Mouse (Mus musculus): Measurements from ENCODE around the gene Fbxl2. TPM values are rescaled to one million over a fixed set of nuclear protein-coding genes. Genes with fewer than 3 reads are reported as not detected.

The Fbxl2 gene
- polyA plus RNA-seq, 1 experiment from 2014 or later, result 7.7 TPM

DNA sequence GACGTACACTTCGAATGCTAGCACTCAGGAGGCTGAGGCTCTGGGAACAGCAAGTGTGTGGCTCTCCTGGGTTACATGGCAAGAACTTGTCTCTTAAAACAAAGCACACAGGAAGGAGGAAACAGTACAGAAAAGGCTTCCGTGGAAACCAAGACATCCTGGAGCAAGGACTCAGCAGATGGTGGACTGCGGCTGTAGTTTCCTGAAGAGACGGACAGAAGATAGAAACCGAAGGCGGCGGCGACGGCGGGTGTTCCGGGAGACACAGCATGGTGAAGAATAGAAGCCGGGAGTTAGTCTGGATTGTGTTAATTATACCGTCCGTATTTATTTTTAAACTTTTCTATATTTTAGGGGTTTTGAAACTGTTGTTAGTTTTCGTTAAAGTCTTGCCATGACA lies 4.8 kb upstream of the Fbxl2 start:
- H3K27me3 ChIP-seq, result peaks cover 9% of the 10 kb centered on the region
- H3K4me1 ChIP-seq, result no peaks in the 10 kb centered on the region
- H3K36me3 ChIP-seq, result no peaks in the 10 kb centered on the region
- no peak overlapping the region for H3K9ac ChIP-seq
- no peak for ATAC-seq (ENCODE audit: low FRiP score, low read depth)
- H3K4me3 ChIP-seq, result no peak overlapping the region
- no peak overlapping the region for H3K4me2 ChIP-seq (replicated peaks)
- no peak overlapping the region for H3K27ac ChIP-seq
- no peaks in the 10 kb centered on the region for H3K9me3 ChIP-seq
- 89% methylated on average over 16 of the region's 16 CpGs for WGBS

DNA sequence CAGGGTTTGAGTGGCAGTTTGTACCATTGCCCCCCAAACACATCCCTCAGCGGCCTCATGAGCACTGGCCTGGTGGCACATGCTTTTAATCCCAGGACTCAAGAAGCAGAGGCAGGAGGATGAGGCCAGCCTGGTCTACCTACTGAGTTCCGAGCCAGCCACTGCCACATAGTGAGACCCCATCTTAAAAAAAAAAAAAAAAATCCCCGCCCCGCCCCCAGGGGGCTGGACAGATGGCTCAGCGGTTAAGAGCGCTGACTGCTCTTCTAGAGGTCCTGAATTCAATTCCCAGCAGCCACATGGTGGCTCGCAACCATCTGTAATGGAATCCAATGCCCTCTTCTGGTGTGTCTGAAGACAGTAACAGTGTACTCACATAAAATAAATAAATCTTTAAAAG lies 4.1 kb upstream of the Fbxl2 start:
- H3K4me2 ChIP-seq (replicated peaks), result no peak overlapping the region
- ATAC-seq (ENCODE audit: low FRiP score, low read depth), result no peak
- H3K4me3 ChIP-seq, result no peak overlapping the region
- H3K9ac ChIP-seq, result no peak overlapping the region
- no peaks in the 10 kb centered on the region for H3K36me3 ChIP-seq
- no peak overlapping the region for H3K27ac ChIP-seq
- no peaks in the 10 kb centered on the region for H3K4me1 ChIP-seq
- H3K27me3 ChIP-seq, result peaks cover 2% of the 10 kb centered on the region
- 82% methylated on average over 7 of the region's 7 CpGs for WGBS
- no peaks in the 10 kb centered on the region for H3K9me3 ChIP-seq

DNA sequence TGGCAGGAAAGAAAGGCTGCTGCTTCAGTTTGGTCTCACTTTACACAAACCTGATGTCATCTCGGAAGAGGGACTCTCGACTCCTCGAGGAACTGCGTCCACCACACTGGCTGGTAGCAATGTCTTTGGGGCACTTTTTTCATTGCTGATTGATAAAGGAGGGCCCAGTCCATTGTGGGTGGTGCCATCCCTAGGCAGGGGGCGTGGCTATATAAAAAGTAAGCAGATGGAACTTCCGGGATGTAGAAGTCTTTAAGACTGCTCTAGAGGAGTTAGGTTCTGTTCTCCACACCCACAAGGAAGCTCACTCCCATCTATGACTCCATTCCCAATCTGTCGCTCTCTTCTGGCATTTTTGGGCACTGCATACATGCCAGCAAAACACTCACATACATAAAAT lies 685 bp upstream of the Fbxl2 start:
- Histone ChIP-seq H3K27ac (no peak overlapping the region), H3K4me1 (no peaks in the 10 kb centered on the region), H3K27me3 (no peaks in the 10 kb centered on the region; the same call in 1 of the 2 replicates), H3K9me3 (no peaks in the 10 kb centered on the region), H3K4me3 (no peak overlapping the region), H3K9ac (no peak overlapping the region), H3K36me3 (no peaks in the 10 kb centered on the region), H3K4me2 (replicated peaks) (no peak overlapping the region)
- no peak for ATAC-seq (ENCODE audit: low FRiP score, low read depth)
- WGBS, result 86% methylated on average over 7 of the region's 7 CpGs

DNA sequence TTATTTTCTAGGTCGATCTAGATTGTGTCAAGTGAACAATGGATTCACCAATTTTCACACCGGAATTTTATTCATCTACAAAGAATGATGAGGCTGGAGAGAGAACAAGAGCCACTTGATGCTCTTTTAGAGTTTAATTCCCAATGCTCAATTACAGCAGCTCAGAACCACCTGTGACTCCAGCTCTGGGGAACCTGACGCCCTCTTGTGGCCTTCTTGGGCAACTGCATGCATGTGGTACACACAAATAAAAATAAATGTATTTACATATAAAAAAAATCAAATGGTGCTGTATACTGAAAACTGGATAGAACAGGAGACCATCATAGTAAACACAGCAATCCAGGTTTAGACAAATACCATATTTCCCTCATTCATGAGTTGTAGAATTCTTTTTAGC lies 1.5 kb downstream of the Fbxl2 start:
- no peak overlapping the region for H3K27ac ChIP-seq
- ATAC-seq (ENCODE audit: low FRiP score, low read depth), result no peak
- H3K27me3 ChIP-seq, result no peaks in the 10 kb centered on the region; the same call in 1 of the 2 replicates
- 55% methylated on average over 3 of the region's 3 CpGs for WGBS
- H3K4me3 ChIP-seq, result no peak overlapping the region
- H3K9ac ChIP-seq, result no peak overlapping the region
- H3K4me1 ChIP-seq, result 0 out of 2 replicates have a peak, but pooled peaks cover 3% of the 10 kb centered on the region
- no peaks in the 10 kb centered on the region for H3K9me3 ChIP-seq
- no peak overlapping the region for H3K4me2 ChIP-seq (replicated peaks)
- no peaks in the 10 kb centered on the region for H3K36me3 ChIP-seq

DNA sequence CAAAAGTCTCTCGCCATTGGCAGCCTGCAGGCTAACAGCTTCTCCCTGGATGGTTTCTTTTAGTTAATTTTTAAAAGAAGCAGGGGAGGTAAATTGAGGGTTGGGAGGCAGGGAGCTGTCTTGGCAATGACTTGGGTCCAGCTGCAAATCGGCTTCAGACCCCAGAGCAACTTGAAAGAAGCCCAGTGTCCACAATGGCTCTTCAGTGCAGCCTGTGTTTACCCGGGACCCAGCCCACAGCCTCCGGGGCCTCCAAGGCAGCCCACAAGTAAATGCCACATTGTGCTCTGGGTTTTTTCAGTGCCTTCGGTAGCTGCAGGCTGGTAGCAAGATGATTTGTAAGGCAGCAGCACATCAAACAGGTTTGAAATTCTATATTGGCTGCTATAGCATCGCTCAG lies 3.5 kb downstream of the Fbxl2 start:
- Histone ChIP-seq H3K36me3 (no peaks in the 10 kb centered on the region), H3K4me1 (0 out of 2 replicates have a peak, but pooled peaks cover 3% of the 10 kb centered on the region), H3K9me3 (no peaks in the 10 kb centered on the region), H3K4me2 (replicated peaks) (0 out of 2 replicates have a peak overlapping the region, but pooled peaks have one; percentile 19), H3K27ac (peak overlapping the region; percentile 69; the same call in 1 of the 2 replicates), H3K9ac (no peak overlapping the region), H3K4me3 (no peak overlapping the region), H3K27me3 (no peaks in the 10 kb centered on the region; the same call in 1 of the 2 replicates)
- WGBS, result 54% methylated on average over 6 of the region's 6 CpGs
- ATAC-seq (ENCODE audit: low FRiP score, low read depth), result 0 out of 2 replicates have a peak, but pooled peaks have one; percentile 37

DNA sequence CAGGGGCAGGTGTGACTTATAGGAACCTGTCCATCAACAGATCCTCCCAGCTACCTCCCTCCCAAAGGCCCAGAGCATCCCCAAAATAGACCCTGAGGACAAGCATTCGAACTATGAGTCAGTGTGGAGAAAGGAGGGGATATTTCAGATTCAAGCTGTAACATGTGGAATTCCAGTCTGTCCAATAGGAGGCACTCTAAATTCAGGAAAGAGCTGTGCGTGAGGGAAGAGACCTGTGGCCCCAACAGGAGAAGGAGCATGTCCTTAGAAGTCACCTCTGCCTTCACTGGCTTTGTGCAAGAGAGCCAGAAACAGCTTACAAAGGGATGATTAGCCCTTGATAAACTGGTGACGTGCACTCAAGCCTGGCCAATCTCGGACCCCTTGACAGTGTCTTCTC lies 5.0 kb downstream of the Fbxl2 start:
- Histone ChIP-seq H3K36me3 (no peaks in the 10 kb centered on the region), H3K9ac (no peak overlapping the region), H3K4me3 (no peak overlapping the region), H3K27me3 (no peaks in the 10 kb centered on the region; the same call in 1 of the 2 replicates), H3K9me3 (no peaks in the 10 kb centered on the region), H3K4me2 (replicated peaks) (no peak overlapping the region), H3K27ac (no peak overlapping the region), H3K4me1 (0 out of 2 replicates have a peak, but pooled peaks cover 3% of the 10 kb centered on the region)
- no peak for ATAC-seq (ENCODE audit: low FRiP score, low read depth)
- 77% methylated on average over 4 of the region's 4 CpGs for WGBS

DNA sequence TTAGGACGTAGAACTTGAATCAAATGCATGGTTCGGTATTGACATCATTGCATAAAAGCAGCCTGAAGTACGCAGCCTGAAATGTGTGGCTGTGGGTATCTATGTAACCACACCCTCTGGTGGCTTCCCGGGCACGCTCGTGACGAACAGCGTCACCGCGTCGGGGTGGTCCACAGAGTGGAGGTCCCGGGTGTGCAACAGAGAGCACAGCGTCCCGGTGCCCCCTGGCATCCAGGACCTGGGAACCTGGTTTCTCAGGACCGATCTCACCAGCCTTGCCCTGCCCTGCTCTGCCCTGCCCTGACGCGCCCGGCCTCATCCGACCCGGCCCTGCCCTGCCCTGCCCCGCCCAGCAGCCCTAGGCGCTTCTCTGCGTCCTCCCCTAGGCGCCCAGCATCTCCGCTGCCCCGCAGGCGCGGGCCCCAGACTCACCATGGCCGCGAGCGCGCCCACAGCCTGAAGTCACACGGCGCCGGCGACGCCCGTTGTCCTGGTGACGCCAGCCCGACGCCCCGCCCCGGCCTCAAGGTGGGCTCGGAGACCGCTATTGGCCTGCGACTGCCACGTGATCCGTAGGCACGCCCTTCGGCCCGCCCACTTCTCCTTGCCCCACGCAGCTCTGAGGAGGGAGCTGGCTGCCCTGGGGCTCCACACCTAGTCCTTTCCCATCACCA lies 19.6 kb downstream of the Fbxl2 start:
- Histone ChIP-seq H3K4me2 (replicated peaks) (peak overlapping the region; percentile 92), H3K27ac (no peak overlapping the region; the same call in 1 of the 2 replicates), H3K9ac (peak overlapping the region; percentile 74), H3K4me1 (peaks cover 14% of the 10 kb centered on the region), H3K36me3 (no peaks in the 10 kb centered on the region), H3K27me3 (peaks cover 71% of the 10 kb centered on the region), H3K9me3 (no peaks in the 10 kb centered on the region), H3K4me3 (peak overlapping the region; percentile 66)
- WGBS, result 0% methylated on average over 49 of the region's 52 CpGs
- ATAC-seq (ENCODE audit: low FRiP score, low read depth), result peak; percentile 94

DNA sequence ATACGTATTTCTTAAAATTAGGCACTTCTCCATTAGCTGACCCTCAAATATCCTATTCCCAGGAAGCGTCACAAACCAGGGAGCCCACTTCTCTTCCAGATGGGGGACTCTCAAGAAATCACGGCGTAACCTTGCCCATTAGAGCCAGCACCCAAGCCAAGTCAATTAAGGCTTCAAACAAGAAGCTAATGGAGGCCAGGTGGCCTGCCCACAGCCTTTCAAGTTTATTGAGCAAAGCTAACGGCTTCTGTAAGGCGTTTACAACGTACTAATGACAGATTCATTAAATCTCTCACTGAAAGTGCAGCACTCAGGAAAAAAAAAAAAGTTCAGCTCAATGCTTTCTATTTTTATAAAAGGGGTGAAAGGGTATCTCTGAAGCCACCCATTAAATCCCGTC lies 20.1 kb downstream of the Fbxl2 start:
- Histone ChIP-seq H3K9me3 (no peaks in the 10 kb centered on the region), H3K4me1 (peaks cover 14% of the 10 kb centered on the region), H3K27ac (no peak overlapping the region), H3K4me3 (peak overlapping the region; percentile 66), H3K4me2 (replicated peaks) (peak overlapping the region; percentile 92), H3K27me3 (peaks cover 66% of the 10 kb centered on the region), H3K9ac (peak overlapping the region; percentile 55; the same call in 1 of the 2 replicates), H3K36me3 (no peaks in the 10 kb centered on the region)
- no peak for ATAC-seq (ENCODE audit: low FRiP score, low read depth)
- 2% methylated on average over 8 of the region's 8 CpGs for WGBS

DNA sequence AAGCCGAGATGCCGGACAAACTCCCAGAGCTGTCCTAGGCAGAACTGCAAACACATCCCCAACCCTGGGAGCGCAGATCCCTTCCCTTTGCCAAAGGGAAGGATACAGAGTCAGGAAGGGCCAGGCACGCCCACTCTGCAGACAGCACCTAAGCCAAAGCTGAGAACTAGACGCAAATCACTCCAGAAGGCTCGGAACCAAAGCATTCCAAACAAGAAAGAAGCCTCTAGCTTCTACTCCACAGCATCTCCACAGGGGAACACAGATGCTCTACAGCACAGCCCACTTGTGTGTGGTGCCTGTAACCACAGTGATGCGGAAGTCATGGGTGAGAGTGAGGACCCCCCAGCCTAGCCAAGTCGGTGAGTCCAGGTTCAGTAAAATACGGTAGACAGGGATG lies 20.8 kb downstream of the Fbxl2 start:
- Histone ChIP-seq H3K27me3 (peaks cover 60% of the 10 kb centered on the region), H3K4me3 (peak overlapping the region; percentile 66)

DNA sequence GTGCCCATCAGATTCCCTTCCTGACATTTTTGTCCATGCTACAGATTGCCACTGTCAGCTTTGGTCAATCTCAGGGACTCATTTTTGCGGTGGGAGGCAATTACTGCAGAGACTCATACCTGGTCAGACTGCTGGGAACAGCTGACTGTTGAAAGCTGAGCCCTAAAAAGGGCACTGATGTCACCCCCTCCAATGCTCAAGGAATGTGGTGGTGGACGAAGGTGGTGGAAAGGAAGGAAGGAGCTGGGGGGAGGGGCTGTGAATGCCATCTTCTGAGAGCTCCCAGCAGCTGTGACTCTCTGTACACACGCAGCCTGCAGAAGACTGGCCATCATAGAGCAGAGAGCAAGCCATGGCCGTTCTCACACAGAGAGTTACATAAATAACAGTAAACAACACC lies 23.9 kb downstream of the Fbxl2 start:
- H3K4me3 ChIP-seq, result no peak overlapping the region
- no peak overlapping the region for H3K4me2 ChIP-seq (replicated peaks)
- no peak for ATAC-seq (ENCODE audit: low FRiP score, low read depth)
- WGBS, result 43% methylated on average over 4 of the region's 4 CpGs
- H3K9ac ChIP-seq, result no peak overlapping the region
- H3K27ac ChIP-seq, result no peak overlapping the region
- H3K36me3 ChIP-seq, result no peaks in the 10 kb centered on the region
- H3K4me1 ChIP-seq, result peaks cover 14% of the 10 kb centered on the region
- H3K27me3 ChIP-seq, result peaks cover 45% of the 10 kb centered on the region
- 0 out of 2 replicates have a peak, but pooled peaks cover 2% of the 10 kb centered on the region for H3K9me3 ChIP-seq

More for the DNA sequence above, 20.8 kb downstream of the Fbxl2 start:
- ATAC-seq (ENCODE audit: low FRiP score, low read depth), result no peak
- Histone ChIP-seq H3K9ac (0 out of 2 replicates have a peak overlapping the region, but pooled peaks have one; percentile 31), H3K36me3 (no peaks in the 10 kb centered on the region), H3K27ac (no peak overlapping the region), H3K4me2 (replicated peaks) (peak overlapping the region; percentile 92), H3K9me3 (no peaks in the 10 kb centered on the region), H3K4me1 (peaks cover 14% of the 10 kb centered on the region)
- WGBS, result 20% methylated on average over 9 of the region's 9 CpGs

DNA sequence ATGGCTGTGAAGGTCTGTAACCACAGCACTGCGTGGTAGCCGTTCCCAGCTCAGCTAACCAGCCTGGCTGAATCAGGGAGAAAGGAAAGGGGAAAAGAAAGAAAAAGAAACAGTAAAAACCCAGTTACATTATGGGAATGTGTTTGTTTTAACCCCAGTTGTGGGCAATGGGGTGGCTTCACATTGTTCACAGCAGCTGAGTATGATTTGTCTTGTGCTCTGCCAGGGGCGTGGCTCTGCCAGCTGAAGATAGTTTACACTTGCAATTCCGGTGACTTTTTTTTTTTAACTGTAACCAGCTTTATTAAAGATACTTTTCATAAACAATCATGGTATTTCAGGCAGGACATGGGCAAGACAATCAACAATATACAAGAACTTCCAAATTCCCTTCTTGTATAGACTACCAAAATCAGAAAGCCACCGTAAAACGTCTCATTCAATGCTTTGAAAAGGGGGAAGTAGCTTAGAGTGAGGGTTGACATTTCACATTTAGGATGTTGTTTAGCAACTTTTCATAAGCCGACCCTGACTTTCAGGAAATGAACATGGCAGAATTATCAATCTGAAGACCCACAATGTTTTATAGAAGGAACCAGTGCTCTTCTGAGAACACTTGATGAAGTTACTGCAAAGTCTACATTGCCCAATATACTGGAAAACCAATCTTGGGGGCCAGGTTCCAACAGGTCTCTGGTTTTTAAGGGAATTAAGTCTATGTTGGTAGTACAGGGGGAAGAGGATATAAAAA lies 26.8 kb downstream of the Fbxl2 start:
- 85% methylated on average over 7 of the region's 7 CpGs for WGBS
- H3K9ac ChIP-seq, result no peak overlapping the region
- peaks cover 22% of the 10 kb centered on the region for H3K27me3 ChIP-seq
- H3K27ac ChIP-seq, result no peak overlapping the region
- ATAC-seq (ENCODE audit: low FRiP score, low read depth), result no peak
- H3K9me3 ChIP-seq, result 0 out of 2 replicates have a peak, but pooled peaks cover 2% of the 10 kb centered on the region
- no peaks in the 10 kb centered on the region for H3K36me3 ChIP-seq
- no peaks in the 10 kb centered on the region for H3K4me1 ChIP-seq
- H3K4me2 ChIP-seq (replicated peaks), result no peak overlapping the region
- no peak overlapping the region for H3K4me3 ChIP-seq

DNA sequence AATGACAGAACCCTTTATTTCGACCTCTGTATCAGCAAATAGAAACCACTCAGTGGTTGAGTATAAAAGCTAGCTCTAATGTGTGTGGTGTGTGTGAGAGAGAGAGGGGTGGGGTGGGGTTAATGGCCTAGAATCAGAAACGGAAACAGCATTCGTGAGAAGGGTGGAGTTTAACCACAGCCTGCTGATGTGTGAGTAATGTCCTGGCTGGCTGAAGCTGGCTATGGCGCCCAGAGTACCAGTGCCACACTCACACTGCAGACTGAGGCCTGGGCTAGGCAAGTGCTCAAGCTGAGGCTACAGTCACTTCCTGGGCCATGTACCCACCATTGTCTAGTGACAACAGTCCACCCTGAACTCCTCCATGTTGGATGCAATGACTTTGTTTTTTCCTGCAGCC lies 29.6 kb downstream of the Fbxl2 start:
- no peak overlapping the region for H3K4me2 ChIP-seq (replicated peaks)
- WGBS, result 70% methylated on average over 4 of the region's 4 CpGs
- no peak overlapping the region for H3K9ac ChIP-seq
- H3K27ac ChIP-seq, result no peak overlapping the region
- no peaks in the 10 kb centered on the region for H3K27me3 ChIP-seq
- H3K9me3 ChIP-seq, result 0 out of 2 replicates have a peak, but pooled peaks cover 2% of the 10 kb centered on the region
- H3K4me1 ChIP-seq, result no peaks in the 10 kb centered on the region
- no peak overlapping the region for H3K4me3 ChIP-seq
- no peaks in the 10 kb centered on the region for H3K36me3 ChIP-seq
- ATAC-seq (ENCODE audit: low FRiP score, low read depth), result no peak
